Mouse (Mus musculus) G1E (cell line): ENCODE results near the gene Nubpl. TPM values are rescaled to one million over a fixed set of nuclear protein-coding genes. Genes with fewer than 3 reads are reported as not detected.

Experiments
- ATAC-seq: 2 replicates; pipeline ENCODE4 v1.8.0; 2016; ENCODE audit warnings: mild to moderate bottlenecking; ENCODE audit not compliant: insufficient number of reproducible peaks, poor library complexity, low FRiP score, severe bottlenecking; ENCODE audit errors: extremely low read depth
- DNase-seq: peaks from one replicate; pipeline ENCODE4 v3.0.0; 2012; ENCODE audit warnings: low spot score
- H3K27me3 ChIP-seq: 2 replicates; pipeline ENCODE4 v1.6.1; 2012; ENCODE audit warnings: mild to moderate bottlenecking, low read length, inconsistent platforms; ENCODE audit not compliant: insufficient read depth
- H3K36me3 ChIP-seq: replicated peaks from 2 replicates; pipeline ENCODE3; 2012; ENCODE audit warnings: mild to moderate bottlenecking, inconsistent platforms
- H3K4me1 ChIP-seq: 2 replicates; pipeline ENCODE4 v1.6.1; 2012; ENCODE audit warnings: low read depth, low read length, inconsistent platforms, mixed read lengths; ENCODE audit not compliant: insufficient read depth
- H3K4me3 ChIP-seq: 2 replicates; pipeline ENCODE4 v1.5.1; 2012; ENCODE audit warnings: low read depth, mild to moderate bottlenecking, inconsistent platforms, low read length, moderate library complexity, mixed read lengths
- H3K9me3 ChIP-seq: replicated peaks from 2 replicates; pipeline ENCODE4 v1.6.1; 2012; ENCODE audit warnings: inconsistent platforms
- CTCF ChIP-seq: IDR thresholded peaks from 2 replicates; pipeline ENCODE4 v1.5.1; 2012; ENCODE audit warnings: low read depth, low read length, inconsistent platforms, mixed read lengths
- GATA1 ChIP-seq: IDR thresholded peaks from 2 replicates; pipeline ENCODE4 v1.6.1; 2012; ENCODE audit warnings: borderline replicate concordance, low read length, inconsistent platforms, mixed read lengths
- GATA2 ChIP-seq: IDR thresholded peaks from 2 replicates; pipeline ENCODE4 v1.6.1; 2012; ENCODE audit warnings: low read depth, low read length, inconsistent platforms, borderline replicate concordance
- POLR2AphosphoS5 ChIP-seq: IDR thresholded peaks from 2 replicates; pipeline ENCODE4 v1.6.1; 2012; ENCODE audit warnings: low read depth, low read length, inconsistent platforms; ENCODE audit not compliant: insufficient replicate concordance
- TAL1 ChIP-seq: conservative IDR thresholded peaks from 2 replicates; pipeline ENCODE4 v1.6.1; 2012; ENCODE audit warnings: low read depth, low read length, inconsistent platforms, mixed read lengths
- polyA plus RNA-seq: library from polyadenylated mRNA; stranded (reverse); fragments of >175 nt; gene quantifications from 2 replicates; pipeline ENCODE4 v1.2.3, GENCODE M21; 2012
- total RNA-seq, 2 experiments: library from RNA; stranded (forward) in 1 of 2; stranded (reverse) in 1 of 2; fragments of 200-1000 nt in 1 of 2; fragments of >200 nt in 1 of 2; fragmentation: Nextera tagmentation in 1 of 2; gene quantifications; 2 replicates each; pipeline ENCODE4 v1.2.3; 2014 to 2017

Nubpl gene
- total and polyA plus RNA-seq, 3 experiments = 11.1 to 29.9 (median 19.8) TPM

DNA sequence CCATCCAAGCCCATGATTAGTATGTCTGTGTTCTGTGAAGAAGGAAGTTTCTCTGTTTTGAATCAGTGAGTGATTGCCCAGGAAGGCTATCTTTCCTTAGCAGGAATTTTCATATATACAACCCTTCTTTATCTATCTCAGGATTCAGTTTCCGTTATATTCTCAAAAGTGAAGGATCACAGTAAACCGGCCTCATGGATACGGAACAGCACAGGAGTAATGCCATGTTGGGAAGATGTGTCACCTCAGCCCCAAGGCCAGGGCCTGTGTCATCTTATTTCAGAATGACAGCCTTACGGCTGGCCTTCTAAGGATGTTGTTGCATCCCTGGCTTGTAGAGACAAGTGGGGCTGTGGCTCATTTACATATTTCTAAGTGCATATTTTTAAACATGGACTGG is 231.0 kb downstream of the Nubpl start:
- H3K9me3 ChIP-seq = no peaks in the 10 kb centered on the region
- ATAC-seq = no peak
- H3K4me3 ChIP-seq = no peak overlapping the region
- no peaks in the 10 kb centered on the region for H3K36me3 ChIP-seq
- no peak for TF ChIP-seq CTCF
- TF ChIP-seq TAL1 = no peak
- no peak for TF ChIP-seq POLR2AphosphoS5
- TF ChIP-seq GATA2 = no peak
- TF ChIP-seq GATA1 = no peak
- H3K4me1 ChIP-seq = no peaks in the 10 kb centered on the region
- no peaks in the 10 kb centered on the region; the same call in 1 of the 2 replicates for H3K27me3 ChIP-seq
- no peak for DNase-seq

DNA sequence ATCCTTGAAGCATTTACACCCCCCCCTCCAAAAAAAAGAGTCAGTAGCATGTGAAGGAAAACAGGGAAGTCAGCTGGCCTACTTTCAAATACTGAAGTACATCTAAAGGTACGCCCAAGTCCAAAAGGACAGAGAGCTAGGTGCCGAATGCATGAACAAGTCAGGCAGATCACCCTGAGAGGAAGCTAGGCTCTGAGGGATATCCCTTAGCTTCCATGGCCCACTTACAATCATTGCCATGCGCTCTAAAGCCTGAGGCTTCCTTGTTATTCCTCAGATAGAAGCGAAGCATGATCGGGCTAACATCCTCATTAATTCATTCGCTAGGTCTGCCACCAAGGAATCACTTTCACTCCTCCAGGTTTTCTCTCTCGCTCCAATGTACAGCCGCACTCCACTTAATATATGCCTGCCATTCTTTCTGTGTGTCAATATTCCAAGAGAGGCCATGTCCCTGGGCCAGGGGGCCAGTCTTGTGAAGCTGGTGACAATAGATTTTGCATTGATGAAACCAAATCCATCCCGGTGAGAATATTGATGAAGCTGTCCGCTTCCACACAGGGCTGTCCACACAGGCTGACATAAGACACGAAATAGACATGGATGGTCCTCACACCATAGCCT is 237.7 kb downstream of the Nubpl start:
- Histone ChIP-seq H3K36me3 (no peaks in the 10 kb centered on the region), H3K4me3 (no peak overlapping the region), H3K4me1 (no peaks in the 10 kb centered on the region), H3K9me3 (peaks cover 4% of the 10 kb centered on the region), H3K27me3 (peaks cover 2% of the 10 kb centered on the region; the same call in 1 of the 2 replicates)
- ATAC-seq (no peak), DNase-seq (no peak)
- TF ChIP-seq CTCF = no peak
- TF ChIP-seq POLR2AphosphoS5 = no peak
- TF ChIP-seq TAL1 = no peak
- TF ChIP-seq GATA1 = no peak
- TF ChIP-seq GATA2 = no peak

DNA sequence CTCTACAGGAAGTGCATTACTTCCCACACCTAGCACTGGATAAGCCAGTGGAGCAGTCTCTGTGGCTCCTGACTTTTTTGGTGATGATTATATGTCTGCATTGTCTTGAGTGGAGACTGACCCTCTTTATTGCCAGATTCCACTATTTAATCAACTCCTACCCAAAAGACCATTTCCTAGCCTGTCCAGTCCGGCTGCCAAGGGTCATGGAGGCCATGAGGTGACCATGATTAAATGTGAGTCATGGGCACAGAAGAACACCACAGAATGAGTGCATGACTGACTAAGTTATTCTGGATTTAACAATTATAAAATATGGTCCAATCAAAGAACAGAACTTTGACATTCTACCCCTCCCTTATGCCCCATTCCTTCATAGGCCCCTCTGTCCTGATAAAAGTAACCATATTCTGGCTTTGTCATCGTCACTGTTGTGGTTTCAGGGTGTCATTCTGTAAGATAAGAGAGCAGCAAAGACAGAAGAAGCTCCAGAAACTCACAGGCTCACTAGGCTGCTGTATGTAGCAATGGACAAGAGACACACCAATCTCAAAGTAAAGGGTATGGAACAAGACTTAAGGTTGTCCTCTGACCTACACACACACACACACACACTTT is 240.7 kb downstream of the Nubpl start:
- DNase-seq (no peak), ATAC-seq (no peak)
- peaks cover 4% of the 10 kb centered on the region for H3K9me3 ChIP-seq
- H3K27me3 ChIP-seq = peaks cover 2% of the 10 kb centered on the region; the same call in 1 of the 2 replicates
- TF ChIP-seq GATA2 (no peak), POLR2AphosphoS5 (no peak), CTCF (no peak), TAL1 (no peak), GATA1 (no peak)
- no peaks in the 10 kb centered on the region for H3K4me1 ChIP-seq
- no peak overlapping the region for H3K4me3 ChIP-seq
- no peaks in the 10 kb centered on the region for H3K36me3 ChIP-seq

DNA sequence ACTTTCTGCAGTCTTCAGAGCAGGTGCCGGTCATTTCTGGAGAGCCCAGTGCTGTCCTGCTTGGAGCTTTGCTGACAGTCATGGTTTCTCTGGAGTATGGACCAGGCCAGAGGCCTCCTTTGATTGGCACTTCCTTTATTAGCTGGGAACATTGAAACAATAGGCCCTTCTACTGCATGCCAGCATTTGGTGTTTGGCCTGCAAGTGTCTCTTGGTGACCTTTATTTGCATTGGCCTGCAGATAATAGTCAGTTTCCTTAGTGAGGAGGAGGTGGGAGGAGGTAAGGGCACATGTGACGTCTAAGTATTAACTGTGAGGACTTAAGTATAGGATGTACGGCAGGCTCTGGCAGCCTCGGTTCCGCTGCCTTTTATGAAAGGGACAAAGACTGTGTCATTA is 249.1 kb downstream of the Nubpl start:
- ATAC-seq = no peak
- H3K4me1 ChIP-seq = no peaks in the 10 kb centered on the region
- TF ChIP-seq POLR2AphosphoS5 (no peak), CTCF (no peak), GATA1 (no peak)
- no peaks in the 10 kb centered on the region for H3K9me3 ChIP-seq
- H3K27me3 ChIP-seq = no peaks in the 10 kb centered on the region
- no peak overlapping the region for H3K4me3 ChIP-seq
- DNase-seq = no peak
- no peaks in the 10 kb centered on the region for H3K36me3 ChIP-seq

DNA sequence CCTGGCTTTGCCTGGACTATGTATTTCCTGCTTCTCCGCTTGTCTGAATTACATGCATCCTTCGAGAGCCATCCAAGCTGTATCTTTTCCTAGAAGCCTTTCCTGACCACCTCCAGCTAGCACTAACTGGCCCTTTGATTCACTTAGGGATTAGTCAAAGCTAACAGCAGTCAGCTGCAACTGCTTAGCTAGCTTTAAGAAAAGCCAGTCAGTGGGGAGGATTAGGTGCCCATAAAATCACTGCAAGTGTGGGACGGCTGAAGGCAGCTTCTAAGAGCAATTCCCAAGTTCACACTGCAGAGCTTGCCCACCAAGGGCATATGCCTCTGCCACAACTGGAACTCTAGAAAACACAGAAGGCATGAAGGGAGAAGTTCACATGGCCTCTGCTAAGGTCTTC is 252.7 kb downstream of the Nubpl start:
- Histone ChIP-seq H3K27me3 (no peaks in the 10 kb centered on the region), H3K4me1 (no peaks in the 10 kb centered on the region), H3K36me3 (no peaks in the 10 kb centered on the region), H3K9me3 (no peaks in the 10 kb centered on the region), H3K4me3 (no peak overlapping the region)
- TF ChIP-seq TAL1 = no peak
- no peak for TF ChIP-seq GATA2
- TF ChIP-seq GATA1 = no peak
- no peak for TF ChIP-seq CTCF
- no peak for TF ChIP-seq POLR2AphosphoS5
- no peak for ATAC-seq
- DNase-seq = no peak

DNA sequence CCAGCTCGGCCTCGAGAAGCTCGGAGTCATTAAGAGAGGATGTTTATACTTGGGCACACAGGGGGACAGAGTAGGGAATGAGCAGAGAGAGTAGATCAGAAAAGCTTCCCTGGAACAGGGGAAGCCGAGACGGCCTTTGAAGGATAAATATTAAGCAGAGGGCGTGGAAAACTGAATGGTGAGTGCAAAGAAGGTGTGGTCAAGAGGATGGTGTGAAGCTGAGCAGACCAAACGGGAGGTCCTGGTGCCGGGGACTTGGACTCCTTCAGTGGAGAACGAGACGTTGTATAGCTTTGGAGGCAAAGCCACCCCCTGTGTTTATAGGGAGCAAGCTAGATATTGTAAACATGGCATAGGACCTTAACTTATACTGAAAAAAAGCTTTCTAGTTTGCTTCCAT is 261.9 kb downstream of the Nubpl start:
- DNase-seq = no peak
- no peaks in the 10 kb centered on the region for H3K4me1 ChIP-seq
- no peak overlapping the region for H3K4me3 ChIP-seq
- no peaks in the 10 kb centered on the region for H3K9me3 ChIP-seq
- TF ChIP-seq POLR2AphosphoS5 (no peak), GATA2 (no peak), CTCF (no peak), TAL1 (no peak), GATA1 (no peak)
- no peaks in the 10 kb centered on the region for H3K27me3 ChIP-seq
- ATAC-seq = no peak
- H3K36me3 ChIP-seq = no peaks in the 10 kb centered on the region
